Mouse (Mus musculus) kidney, embryonic 14.5 days (tissue): Measurements from ENCODE around the gene Pard3. TPM values are rescaled to one million over a fixed set of nuclear protein-coding genes. Genes with fewer than 3 reads are reported as not detected.
A peak's percentile ranks its signal among the peaks of the same experiment; 100 is the strongest.

Experiments
- ATAC-seq: fragments of 200-750 bp; cut with Nextera tagmentation; 2 replicates; pipeline ENCODE4 v1.8.0; 2017; ENCODE audit warnings: moderate number of reproducible peaks, mild to moderate bottlenecking, moderate TSS enrichment, moderate library complexity; ENCODE audit not compliant: low FRiP score, low TSS enrichment
- H3K27ac ChIP-seq: fragments of 300-500 bp; sonication (generic); 2 replicates; pipeline ENCODE4 v1.5.1; 2014; ENCODE audit warnings: low read depth, mild to moderate bottlenecking, low read length, moderate library complexity, mixed read lengths
- H3K27me3 ChIP-seq: fragments of 300-500 bp; sonication (generic); 2 replicates; pipeline ENCODE4 v1.6.1; 2014; ENCODE audit warnings: mild to moderate bottlenecking, low read length; ENCODE audit not compliant: control insufficient read depth, insufficient read depth
- H3K36me3 ChIP-seq: fragments of 300-500 bp; sonication (generic); 2 replicates; pipeline ENCODE4 v1.6.1; 2014; ENCODE audit warnings: low read length, mixed read lengths; ENCODE audit not compliant: control insufficient read depth, insufficient read depth
- H3K4me1 ChIP-seq: fragments of 300-500 bp; sonication (generic); 2 replicates; pipeline ENCODE4 v1.6.1; 2014; ENCODE audit warnings: low read length, mixed read lengths; ENCODE audit not compliant: control insufficient read depth, insufficient read depth
- H3K4me2 ChIP-seq: fragments of 300-500 bp; sonication (generic); replicated peaks from 2 replicates; pipeline ENCODE4 v1.6.1; 2014; ENCODE audit warnings: low read depth, mild to moderate bottlenecking, low read length
- H3K4me3 ChIP-seq: fragments of 300-500 bp; sonication (generic); 2 replicates; pipeline ENCODE4 v1.5.1; 2014; ENCODE audit warnings: mild to moderate bottlenecking, low read length
- H3K9ac ChIP-seq: fragments of 300-500 bp; sonication (generic); 2 replicates; pipeline ENCODE4 v1.6.1; 2014; ENCODE audit warnings: low read depth, mild to moderate bottlenecking, low read length, moderate library complexity
- H3K9me3 ChIP-seq: fragments of 300-500 bp; sonication (generic); 2 replicates; pipeline ENCODE4 v1.6.1; 2016; ENCODE audit warnings: low read length; ENCODE audit not compliant: control insufficient read depth
- WGBS: fragments of 180-500 bp; shearing (Covaris S2); extraction: QIAGEN DNeasy Blood & Tissue Kit; methylation state at CpG from one replicate; pipeline ENCODE4 v1.1.7; 2014; 5-methylcytosine and 5-hydroxymethylcytosine counted together
- polyA plus RNA-seq: library from polyadenylated mRNA; unstranded; fragments of >200 nt; fragmentation: Nextera tagmentation; extraction: Ambion mirVana; gene quantifications from 2 replicates; pipeline ENCODE4 v1.2.1, GENCODE M21; 2014

Pard3 gene
- polyA plus RNA-seq, 1 experiment from 2014 or later = 36.9 TPM

- Histone ChIP-seq H3K27ac (no peak overlapping the region), H3K4me2 (no peak overlapping the region), H3K27me3 (no peaks in the 10 kb centered on the region), H3K9me3 (no peaks in the 10 kb centered on the region), H3K4me1 (peaks cover 46% of the 10 kb centered on the region), H3K9ac (no peak overlapping the region), H3K4me3 (no peak overlapping the region), H3K36me3 (no peaks in the 10 kb centered on the region)
- WGBS = 96% methylated on average over 3 of the region's 3 CpGs
- no peak for ATAC-seq
Observed at GRCm38 (mm10) chr8:127091936-127092335, 28.2 kb downstream of the Pard3 start.

GRCm38 (mm10) chr8:127092383-127093112 is 28.9 kb downstream of the Pard3 start:
- Histone ChIP-seq H3K27ac (no peak overlapping the region; the same call in 1 of the 2 replicates), H3K9ac (no peak overlapping the region), H3K9me3 (no peaks in the 10 kb centered on the region), H3K4me3 (no peak overlapping the region), H3K4me1 (peaks cover 42% of the 10 kb centered on the region), H3K27me3 (no peaks in the 10 kb centered on the region), H3K36me3 (no peaks in the 10 kb centered on the region), H3K4me2 (peak overlapping the region; percentile 16)
- 0 out of 2 replicates have a peak, but pooled peaks have one; percentile 34 for ATAC-seq
- 45% methylated on average over 10 of the region's 10 CpGs for WGBS

GRCm38 (mm10) chr8:127093113-127093426 is 29.4 kb downstream of the Pard3 start:
- no peaks in the 10 kb centered on the region for H3K27me3 ChIP-seq
- H3K9ac ChIP-seq = no peak overlapping the region
- WGBS = 58% methylated on average over 3 of the region's 3 CpGs
- H3K4me2 ChIP-seq = peak overlapping the region; percentile 16
- H3K4me1 ChIP-seq = peaks cover 38% of the 10 kb centered on the region
- no peak overlapping the region for H3K4me3 ChIP-seq
- H3K36me3 ChIP-seq = no peaks in the 10 kb centered on the region
- ATAC-seq = peak; percentile 53; the same call in 1 of the 2 replicates
- H3K27ac ChIP-seq = no peak overlapping the region; the same call in 1 of the 2 replicates
- no peaks in the 10 kb centered on the region for H3K9me3 ChIP-seq

- no peaks in the 10 kb centered on the region for H3K9me3 ChIP-seq
- H3K4me2 ChIP-seq = no peak overlapping the region
- H3K36me3 ChIP-seq = no peaks in the 10 kb centered on the region
- H3K27me3 ChIP-seq = no peaks in the 10 kb centered on the region
- H3K4me1 ChIP-seq = peaks cover 14% of the 10 kb centered on the region
- H3K9ac ChIP-seq = no peak overlapping the region
- no peak for ATAC-seq
- WGBS = 82% methylated on average over 7 of the region's 7 CpGs
- H3K4me3 ChIP-seq = no peak overlapping the region
- H3K27ac ChIP-seq = no peak overlapping the region
Observed at GRCm38 (mm10) chr8:127095763-127096162, 32.1 kb downstream of the Pard3 start.

- Histone ChIP-seq H3K9me3 (no peaks in the 10 kb centered on the region), H3K4me3 (no peak overlapping the region), H3K27me3 (no peaks in the 10 kb centered on the region), H3K27ac (no peak overlapping the region), H3K4me2 (no peak overlapping the region), H3K9ac (no peak overlapping the region), H3K4me1 (no peaks in the 10 kb centered on the region), H3K36me3 (no peaks in the 10 kb centered on the region)
- WGBS = 57% methylated on average over 1 of the region's 1 CpGs
- ATAC-seq = no peak
Observed at GRCm38 (mm10) chr8:127099439-127100090, 35.9 kb downstream of the Pard3 start.

- no peaks in the 10 kb centered on the region for H3K27me3 ChIP-seq
- no peak overlapping the region for H3K9ac ChIP-seq
- no peak for ATAC-seq
- H3K36me3 ChIP-seq = no peaks in the 10 kb centered on the region
- no peak overlapping the region for H3K4me3 ChIP-seq
- peaks cover 7% of the 10 kb centered on the region for H3K4me1 ChIP-seq
- H3K9me3 ChIP-seq = no peaks in the 10 kb centered on the region
- no peak overlapping the region for H3K4me2 ChIP-seq
- H3K27ac ChIP-seq = no peak overlapping the region
- WGBS = 77% methylated on average over 5 of the region's 5 CpGs
Observed at GRCm38 (mm10) chr8:127103256-127103655, 39.6 kb downstream of the Pard3 start.

- Histone ChIP-seq H3K4me3 (no peak overlapping the region), H3K36me3 (no peaks in the 10 kb centered on the region), H3K4me1 (peaks cover 7% of the 10 kb centered on the region), H3K27ac (no peak overlapping the region), H3K4me2 (no peak overlapping the region), H3K9me3 (no peaks in the 10 kb centered on the region), H3K9ac (no peak overlapping the region), H3K27me3 (no peaks in the 10 kb centered on the region)
- no peak for ATAC-seq
- 70% methylated on average over 2 of the region's 2 CpGs for WGBS
Observed at GRCm38 (mm10) chr8:127104616-127105015, 40.9 kb downstream of the Pard3 start.

GRCm38 (mm10) chr8:127107928-127108327 is 44.2 kb downstream of the Pard3 start:
- Histone ChIP-seq H3K4me1 (peaks cover 11% of the 10 kb centered on the region), H3K27ac (no peak overlapping the region), H3K36me3 (no peaks in the 10 kb centered on the region), H3K4me3 (no peak overlapping the region), H3K9me3 (no peaks in the 10 kb centered on the region), H3K27me3 (no peaks in the 10 kb centered on the region), H3K4me2 (no peak overlapping the region), H3K9ac (no peak overlapping the region)
- 57% methylated on average over 3 of the region's 3 CpGs for WGBS
- ATAC-seq = no peak

- Histone ChIP-seq H3K9ac (no peak overlapping the region), H3K27me3 (no peaks in the 10 kb centered on the region), H3K4me1 (peaks cover 6% of the 10 kb centered on the region; the same call in 1 of the 2 replicates), H3K4me2 (no peak overlapping the region), H3K4me3 (no peak overlapping the region), H3K36me3 (no peaks in the 10 kb centered on the region), H3K9me3 (no peaks in the 10 kb centered on the region), H3K27ac (no peak overlapping the region)
- no peak for ATAC-seq
- WGBS = 65% methylated on average over 5 of the region's 5 CpGs
Observed at GRCm38 (mm10) chr8:127113209-127113608, 49.5 kb downstream of the Pard3 start.
